Mouse (Mus musculus): ENCODE data around the gene Lsm12.

The Lsm12 gene

GRCm38 (mm10) chr11:102216056-102216885 is 31.2 kb upstream of the Lsm12 start:
- DNase-seq: peak; percentile 33 to 55

- peak in 1 of 2 experiments; percentile 8 for DNase-seq
Measured at GRCm38 (mm10) chr11:102215511-102215910, 30.4 kb upstream of the Lsm12 start.

GRCm38 (mm10) chr11:102214430-102215156 is 29.5 kb upstream of the Lsm12 start:
- DNase-seq: peak; percentile 66

- DNase-seq: no peak
Measured at GRCm38 (mm10) chr11:102211936-102212341, 26.8 kb upstream of the Lsm12 start.

- DNase-seq: no peak
Measured at GRCm38 (mm10) chr11:102211011-102211410, 25.9 kb upstream of the Lsm12 start.

GRCm38 (mm10) chr11:102210185-102210584 is 25.1 kb upstream of the Lsm12 start:
- DNase-seq: no peak

- peak; percentile 86 to 87 for DNase-seq
Measured at GRCm38 (mm10) chr11:102209742-102210141, 24.6 kb upstream of the Lsm12 start.

- DNase-seq: no peak
Measured at GRCm38 (mm10) chr11:102208846-102209245, 23.8 kb upstream of the Lsm12 start.

GRCm38 (mm10) chr11:102207825-102208777 is 23.0 kb upstream of the Lsm12 start:
- no peak for DNase-seq

- DNase-seq: no peak
Measured at GRCm38 (mm10) chr11:102206481-102206880, 21.4 kb upstream of the Lsm12 start.

- peak in 1 of 2 experiments; percentile 26 for DNase-seq
Measured at GRCm38 (mm10) chr11:102201408-102201821, 16.3 kb upstream of the Lsm12 start.

GRCm38 (mm10) chr11:102199856-102200255 is 14.8 kb upstream of the Lsm12 start:
- DNase-seq: no peak

- no peak for DNase-seq
Measured at GRCm38 (mm10) chr11:102198245-102198644, 13.1 kb upstream of the Lsm12 start.

GRCm38 (mm10) chr11:102196018-102196797 is 11.1 kb upstream of the Lsm12 start:
- DNase-seq: no peak

GRCm38 (mm10) chr11:102193657-102194440 is 8.8 kb upstream of the Lsm12 start:
- DNase-seq: no peak

- DNase-seq: no peak
Measured at GRCm38 (mm10) chr11:102190848-102191247, 5.8 kb upstream of the Lsm12 start.

- DNase-seq: peak; percentile 88 to 91
Measured at GRCm38 (mm10) chr11:102189461-102190436, 4.7 kb upstream of the Lsm12 start, which contains the start of gene G6pc3. Gene G6pc3, plus strand, starts transcription at chr11:102189620.

- no peak for DNase-seq
Measured at GRCm38 (mm10) chr11:102188980-102189379, 3.9 kb upstream of the Lsm12 start.

GRCm38 (mm10) chr11:102186235-102186634 is 1.1 kb upstream of the Lsm12 start:
- DNase-seq: no peak

- DNase-seq: no peak
Measured at GRCm38 (mm10) chr11:102185677-102186076, 581 bp upstream of the Lsm12 start.

All from cerebellum, postnatal 14 days (tissue).